Mouse (Mus musculus) bone marrow macrophage, adult 2 months (primary cell): Measurements from ENCODE around the gene Pde4d.

Source experiments
- CTCF ChIP-seq: IDR thresholded peaks from 2 replicates; pipeline ENCODE4 v1.5.1; 2012; ENCODE audit warnings: low read depth, mild to moderate bottlenecking, low read length, moderate library complexity
- POLR2A ChIP-seq: IDR thresholded peaks from 2 replicates; pipeline ENCODE4 v1.6.1; 2012; ENCODE audit warnings: mild to moderate bottlenecking, low read depth, low read length, borderline replicate concordance

DNA sequence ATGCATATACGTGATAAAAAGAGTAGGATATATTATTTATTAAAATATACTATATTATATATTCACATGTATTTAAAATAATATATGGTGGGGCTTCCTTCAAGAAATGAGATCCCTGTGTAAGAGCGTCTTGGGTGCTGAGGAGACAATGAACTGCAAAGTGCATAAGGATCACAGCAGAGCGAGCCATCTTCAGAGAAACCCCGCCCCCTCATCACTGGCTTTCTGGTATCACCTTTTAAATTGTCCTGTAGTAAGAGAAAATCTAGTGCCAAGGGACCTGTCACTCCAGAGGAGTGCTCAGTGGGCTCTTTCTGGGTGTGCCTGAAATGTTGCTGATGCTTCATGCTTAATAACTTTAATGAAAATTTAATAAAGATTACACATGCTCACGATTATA, 1327.7 kb downstream of the Pde4d start:
- TF ChIP-seq CTCF (no peak), POLR2A (no peak)
